Mouse (Mus musculus) lung, postnatal 25 days (tissue): ENCODE data around the gene Zbtb48.
"Not testable (repeated sequence)": the region's sequence is repeated elsewhere in the genome, so short reads cannot be mapped to it uniquely, and the experiment has no call there.

Experiments
- DNase-seq: peaks from one replicate; pipeline ENCODE4 v3.0.0; 2022; ENCODE audit warnings: low spot score

The Zbtb48 gene

DNA sequence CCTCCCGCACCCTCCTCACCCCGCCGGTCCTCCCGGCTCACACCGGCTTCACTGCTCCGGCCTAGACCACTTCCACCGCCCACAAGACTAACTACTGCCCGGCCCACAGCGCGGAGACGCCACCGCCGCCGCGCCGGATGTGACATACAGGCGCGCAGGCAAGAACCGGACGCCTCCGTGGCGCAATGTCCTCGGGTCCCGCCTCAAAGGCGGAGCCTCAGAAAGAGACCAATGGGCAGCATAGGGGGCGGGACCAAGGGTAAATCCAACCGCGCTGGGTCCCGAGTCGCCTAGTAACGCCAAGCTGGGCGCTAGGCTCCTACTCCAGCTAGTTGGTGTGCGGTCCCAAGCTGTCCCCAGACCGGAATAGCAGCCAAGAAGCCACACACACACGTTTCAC, at the start of gene Zbtb48:
TSS of gene Zbtb48 (minus strand) at position 148 of the 400 bp plus-strand sequence.
- peak; percentile 98 for DNase-seq

DNA sequence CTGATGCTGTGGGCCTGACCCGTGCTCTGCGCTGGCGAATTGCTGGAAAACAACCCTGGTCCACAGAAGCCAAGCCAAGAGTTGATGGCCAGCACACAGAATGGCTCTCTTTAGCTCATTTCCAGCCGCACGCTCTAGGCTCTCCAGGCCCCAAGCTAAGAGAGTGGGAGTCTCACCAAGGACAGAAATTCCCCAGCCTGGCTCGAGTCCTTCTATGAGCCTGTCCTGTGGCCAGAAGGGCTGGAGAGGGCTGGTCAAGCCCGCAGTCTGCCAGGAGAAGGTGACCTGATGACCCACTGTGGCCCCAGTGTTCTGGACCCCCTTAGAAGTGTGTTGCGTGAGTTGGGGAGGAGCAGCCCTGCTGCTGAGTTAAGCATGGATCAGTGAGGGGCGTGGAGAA, 49.7 kb upstream of the Zbtb48 start:
- no peak for DNase-seq

DNA sequence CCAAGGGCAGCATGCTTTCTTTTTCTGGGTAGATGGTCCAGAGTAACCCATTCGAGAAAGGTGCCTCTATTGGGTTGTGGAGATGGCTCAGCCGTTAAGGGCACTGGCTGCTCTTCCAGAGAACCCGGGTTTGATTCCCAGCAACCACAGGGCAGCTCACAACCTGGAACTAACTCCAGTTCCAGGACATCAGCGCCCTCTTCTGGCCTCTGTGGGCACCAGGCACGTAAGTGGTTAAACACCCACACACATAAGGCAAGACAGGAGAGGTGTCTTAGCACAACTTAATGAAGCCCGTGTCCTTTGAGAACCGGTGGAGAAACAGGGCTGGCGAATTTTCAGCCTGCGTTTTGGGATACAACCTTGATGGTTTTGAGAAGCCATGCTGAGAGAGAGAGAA, 47.1 kb upstream of the Zbtb48 start:
- DNase-seq, result no peak

DNA sequence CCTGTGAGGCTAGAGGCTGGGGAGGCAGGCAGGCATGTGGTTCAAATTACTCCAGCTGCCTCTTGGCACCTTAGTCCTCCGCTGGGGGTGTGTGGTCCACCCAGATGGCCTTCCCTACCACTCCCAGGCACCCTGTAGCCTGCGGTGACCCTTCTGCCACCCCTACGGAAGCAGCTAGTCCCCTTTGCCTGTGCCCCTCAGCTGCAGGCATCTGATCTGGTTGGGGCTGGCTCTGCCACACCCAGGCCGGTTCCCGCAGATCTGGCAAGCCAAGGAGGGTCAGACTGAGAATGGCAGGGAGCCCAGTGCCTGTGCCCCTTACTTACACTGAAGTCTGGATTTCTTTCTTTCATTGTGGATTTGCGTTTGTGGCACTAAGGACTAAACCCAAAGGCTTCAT, 46.2 kb upstream of the Zbtb48 start:
- DNase-seq, result no peak

DNA sequence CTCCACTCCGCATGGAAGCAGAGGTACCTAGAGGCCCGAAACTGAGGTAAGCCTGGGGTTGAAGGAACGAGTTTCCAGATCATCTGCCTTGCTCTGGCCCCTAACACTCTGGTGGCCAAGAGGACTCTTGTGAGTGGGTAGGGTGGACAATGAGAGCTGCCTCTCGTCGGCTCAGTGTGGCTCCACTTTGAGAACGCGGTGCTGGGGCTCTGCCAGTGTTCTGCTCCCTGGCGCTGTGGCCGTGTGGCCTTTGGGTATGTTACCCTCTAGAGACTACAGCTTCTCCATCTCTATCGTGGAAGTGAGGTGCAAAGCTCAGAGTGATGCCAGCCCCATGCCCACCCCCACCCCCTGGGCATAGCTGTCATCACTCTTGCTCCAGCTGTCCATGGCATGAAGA, 45.2 kb upstream of the Zbtb48 start:
- no peak for DNase-seq

DNA sequence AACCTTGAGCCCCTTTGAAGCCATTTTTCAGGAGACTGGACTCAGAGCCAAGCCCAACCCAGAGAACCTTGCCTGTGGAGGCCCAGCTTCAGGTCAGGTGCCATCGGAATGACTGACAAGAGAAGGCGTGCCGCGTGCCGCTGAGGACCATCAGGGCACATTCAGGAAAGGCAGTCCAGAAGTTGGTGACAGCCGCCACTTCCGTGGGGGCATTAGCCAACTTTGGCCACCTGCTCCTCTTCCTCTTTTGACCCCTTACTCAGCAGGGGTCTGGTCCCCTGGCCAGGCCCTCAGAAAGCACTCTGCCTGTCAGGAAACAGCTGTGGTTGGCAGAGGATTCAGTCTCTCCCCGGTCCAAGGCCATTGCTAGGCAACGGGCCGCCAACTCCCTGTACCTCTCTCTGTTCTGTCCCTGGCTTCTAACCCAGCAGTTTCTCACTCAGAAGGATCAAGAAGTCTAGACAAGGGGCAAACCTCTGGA, 44.7 kb upstream of the Zbtb48 start, which contains the start of gene Plekhg5:
TSS of gene Plekhg5 (plus strand) at position 378 of the 481 bp plus-strand sequence.
- peak; percentile 78 for DNase-seq

DNA sequence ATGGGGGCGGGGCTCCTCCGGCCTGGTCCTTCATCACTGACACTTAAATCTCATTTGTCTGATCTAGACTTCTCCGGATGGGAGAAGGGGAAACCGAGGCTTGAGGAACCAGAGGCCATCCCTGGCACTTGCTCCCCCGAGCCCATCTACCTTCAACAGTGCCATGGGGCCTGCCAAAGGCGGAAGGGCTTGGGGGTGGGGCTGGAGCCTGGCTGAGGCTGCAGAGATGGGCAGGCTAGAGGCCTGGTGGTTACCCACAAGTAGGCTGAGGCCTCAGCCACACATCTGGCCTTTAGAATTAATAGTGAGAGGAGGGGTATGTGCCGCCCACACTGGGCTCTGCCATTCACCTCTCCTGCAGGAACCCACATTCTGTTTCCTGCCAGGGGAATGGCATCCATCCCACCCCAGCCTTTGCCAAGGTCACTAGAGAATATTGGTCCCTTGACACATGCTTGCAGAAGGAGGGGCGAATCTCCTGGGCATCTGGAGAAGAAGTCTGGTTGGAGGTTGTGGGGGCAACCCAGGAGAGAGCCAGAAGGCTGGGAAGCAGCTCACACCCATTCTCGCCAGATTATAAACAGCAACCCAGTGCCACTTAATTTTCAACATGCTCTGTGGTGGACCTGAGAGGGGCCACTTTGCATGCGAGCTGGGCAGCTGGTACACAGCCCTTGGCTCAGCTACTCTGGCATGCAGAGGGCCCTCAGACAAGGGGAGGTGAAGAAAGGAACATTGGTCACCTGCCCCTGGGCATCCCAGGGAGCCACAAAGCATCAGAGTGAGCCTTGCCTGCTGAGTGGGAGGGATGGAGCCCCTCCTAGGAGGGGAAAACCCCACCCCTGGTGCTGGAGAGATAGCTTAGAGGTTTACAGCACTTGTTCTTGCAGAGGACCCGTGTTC, 43.3 kb upstream of the Zbtb48 start:
- no peak for DNase-seq

DNA sequence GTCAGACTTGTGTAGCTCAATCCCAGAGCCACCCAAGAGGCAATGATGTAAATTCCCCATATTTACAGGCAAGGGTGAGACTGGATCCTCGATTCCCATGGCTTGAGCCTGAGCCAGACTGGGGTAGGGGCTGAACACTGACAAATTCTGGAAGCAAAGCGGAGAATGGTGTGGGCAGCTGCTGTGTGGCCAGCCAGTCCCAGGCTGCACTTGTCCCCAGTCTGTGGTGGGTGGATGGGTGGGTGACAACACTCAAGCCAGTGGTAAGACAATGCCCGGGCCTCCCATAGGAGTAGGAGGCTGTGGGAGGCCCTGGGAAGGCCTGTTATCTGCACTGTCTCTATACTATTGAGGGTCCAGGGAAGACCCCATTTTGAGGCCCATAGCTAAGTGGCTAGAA, 41.8 kb upstream of the Zbtb48 start:
- no peak for DNase-seq

DNA sequence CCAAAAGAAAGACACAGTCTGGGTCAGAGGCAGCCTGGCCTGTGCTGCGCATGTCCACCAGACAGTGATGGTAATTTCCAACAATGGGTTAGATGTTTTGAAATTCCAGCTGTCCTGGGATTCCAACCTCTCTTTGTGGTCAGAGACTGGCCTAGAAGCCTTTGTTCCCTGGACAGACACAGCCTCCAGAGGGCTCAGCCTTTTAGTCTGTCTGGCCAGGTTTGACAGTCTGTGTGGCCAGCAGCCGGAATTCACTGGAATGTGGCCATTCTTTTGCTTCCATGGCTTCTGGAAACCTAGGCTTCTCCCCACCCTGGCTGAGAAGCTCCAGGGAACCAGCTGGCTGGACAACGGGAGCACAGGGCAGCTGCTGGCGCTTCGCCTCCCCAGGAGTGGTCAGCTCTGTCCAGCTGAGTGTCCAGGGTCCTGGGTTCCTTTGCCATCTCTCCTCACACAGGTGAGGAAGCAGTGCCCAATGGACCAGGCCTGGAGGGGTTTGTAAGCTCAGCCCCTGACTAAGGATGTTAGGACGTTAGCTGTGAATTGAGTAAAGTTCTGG, 40.8 kb upstream of the Zbtb48 start:
- DNase-seq, result no peak

DNA sequence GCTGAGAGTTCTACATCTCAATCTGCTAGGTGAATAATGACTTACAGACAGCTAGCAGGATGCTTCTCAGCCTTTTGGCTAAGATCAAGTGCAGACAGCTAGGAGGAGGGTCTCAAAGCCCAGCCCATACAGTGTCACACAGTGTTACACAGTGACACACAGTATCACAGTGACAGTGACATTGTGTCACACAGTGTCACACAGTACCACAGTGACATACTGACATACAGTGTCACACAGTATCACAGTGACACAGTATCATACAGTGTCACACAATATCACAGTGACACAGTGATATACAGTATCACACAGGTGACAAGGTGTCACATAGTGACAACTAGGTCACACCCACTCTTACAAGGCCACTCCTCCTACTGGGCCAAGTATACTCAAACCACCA, 39.8 kb upstream of the Zbtb48 start:
- DNase-seq, result no peak

DNA sequence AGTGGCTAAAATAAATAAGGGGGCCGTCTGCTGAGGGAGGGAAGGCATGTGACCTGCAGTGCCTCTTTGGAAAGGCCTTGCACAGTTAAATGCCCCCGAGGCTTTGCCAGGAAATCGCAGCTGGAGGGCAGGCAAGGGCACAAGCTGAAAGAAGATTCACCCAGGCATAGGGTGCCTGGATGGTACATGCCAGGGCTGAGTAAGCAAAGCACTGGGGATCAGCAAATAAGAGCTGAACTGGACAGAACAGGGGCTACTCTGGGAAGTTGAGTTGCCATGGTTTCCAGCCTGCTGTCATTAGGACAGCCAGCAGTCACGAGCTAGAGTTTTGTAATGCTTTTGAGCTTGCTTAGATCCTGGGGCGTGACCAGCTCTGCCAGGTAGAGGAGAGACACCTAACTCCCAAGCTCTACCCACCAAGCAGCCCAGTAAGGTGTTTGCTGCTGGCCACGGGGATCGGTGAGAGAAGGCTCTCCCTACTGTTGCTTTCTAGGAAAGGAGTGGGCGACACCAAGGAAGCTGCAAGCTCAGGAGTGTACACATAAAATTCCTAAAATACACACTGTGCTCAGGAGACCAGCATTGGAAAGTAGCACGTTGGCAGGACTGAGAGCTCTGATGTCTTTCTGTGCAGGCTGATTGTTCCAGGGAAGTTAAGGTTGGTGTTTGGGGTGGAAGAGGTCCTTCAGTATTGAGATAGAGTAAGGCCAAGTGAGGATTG, 35.1 kb upstream of the Zbtb48 start:
- no peak for DNase-seq

DNA sequence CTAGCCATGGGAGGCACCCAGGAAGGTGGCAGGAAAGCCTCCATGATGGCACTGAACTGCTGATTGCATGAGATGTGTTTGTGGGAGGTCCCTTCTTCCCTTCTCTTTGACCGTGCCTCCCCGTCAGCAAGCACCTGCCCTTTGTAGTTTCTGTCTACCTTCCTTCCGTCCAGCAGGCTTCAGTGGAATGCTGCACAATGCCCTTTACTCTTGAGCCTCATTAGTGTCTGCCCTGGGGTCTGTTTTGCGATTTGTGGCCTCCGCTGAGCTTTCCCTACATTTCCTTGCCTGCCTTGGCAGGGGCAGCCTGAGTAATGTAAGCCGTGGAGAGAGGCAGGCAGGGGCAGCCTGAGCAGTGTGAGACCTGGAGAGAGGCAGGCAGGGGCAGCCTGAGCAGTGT, 17.1 kb upstream of the Zbtb48 start:
- no peak for DNase-seq

DNA sequence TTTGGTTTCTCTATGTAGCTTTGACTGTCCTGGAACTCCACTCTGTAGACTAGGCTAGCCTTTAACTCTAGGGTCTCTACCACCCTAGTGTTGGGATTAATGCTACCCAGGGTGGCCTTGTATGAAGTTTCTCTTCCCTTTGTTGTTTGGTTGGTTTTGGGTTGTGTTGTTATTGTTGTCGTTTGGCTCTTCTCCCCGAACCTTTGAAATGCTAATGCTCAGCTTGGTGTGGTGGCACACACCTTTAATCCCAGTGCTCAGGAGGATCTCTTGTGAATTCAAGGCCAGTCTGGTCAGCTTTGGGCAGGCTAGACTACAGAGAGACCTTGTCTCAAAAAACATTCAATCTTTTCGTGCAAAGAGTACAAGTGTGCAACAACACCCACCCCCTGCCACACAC, 15.7 kb upstream of the Zbtb48 start:
- DNase-seq, result no peak

DNA sequence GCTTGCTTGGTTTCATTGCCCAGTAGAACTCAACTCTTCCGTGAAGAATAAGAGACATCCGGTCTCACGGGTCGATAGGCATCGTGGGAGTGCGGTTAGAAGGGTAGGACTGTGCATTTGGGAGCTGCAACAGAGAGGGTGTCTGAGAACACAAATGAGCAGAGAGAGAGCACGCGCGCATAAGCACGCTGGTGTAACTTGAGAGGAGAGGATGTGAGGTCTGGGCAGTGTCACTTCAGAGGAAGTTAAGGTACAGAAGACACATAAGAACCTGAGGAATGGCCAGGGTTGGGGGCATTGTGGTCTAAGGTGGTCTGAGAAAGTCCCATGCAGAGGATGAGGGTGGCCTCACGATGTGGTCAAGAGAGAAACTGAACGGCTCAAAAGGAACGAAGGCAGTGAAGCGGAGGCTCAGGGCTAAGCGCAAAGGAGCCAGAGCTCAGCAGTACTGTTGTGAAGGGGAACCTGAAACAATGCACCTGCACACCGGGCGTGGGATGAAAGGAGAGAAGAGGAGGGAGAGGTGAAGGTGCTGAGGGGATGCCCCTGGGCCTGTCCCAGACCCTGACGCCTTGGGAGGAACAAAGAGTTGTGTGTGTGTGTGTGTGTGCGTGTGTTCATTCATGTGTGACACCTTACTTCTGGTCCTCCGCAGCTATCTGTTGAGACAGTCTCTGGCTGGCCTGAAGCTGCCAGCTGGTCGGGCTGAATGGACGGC, 14.6 kb upstream of the Zbtb48 start:
- DNase-seq, result no peak

DNA sequence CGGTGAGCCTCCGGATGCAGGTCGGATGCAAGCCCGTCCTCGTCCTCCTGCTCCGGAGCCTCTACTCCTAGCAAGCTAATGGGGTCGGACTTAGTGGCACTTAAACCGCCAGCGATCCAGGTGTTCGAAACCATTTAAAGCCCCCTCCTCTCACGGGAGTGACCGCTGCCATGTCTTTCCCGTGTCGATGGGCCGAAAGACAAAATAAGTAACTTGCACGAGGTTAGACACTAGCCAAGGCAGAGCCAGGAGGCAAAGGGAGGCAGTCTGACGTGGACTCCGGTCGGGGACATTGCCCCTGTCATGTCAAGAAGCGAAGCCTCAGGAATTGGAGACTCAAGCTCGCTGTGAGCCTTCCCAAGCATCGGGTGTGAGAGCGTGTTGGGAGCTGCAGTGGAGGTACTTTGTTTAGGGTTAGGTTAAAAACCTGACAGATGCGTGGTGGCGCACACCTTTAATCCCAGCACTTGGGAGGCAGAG, 12.4 kb upstream of the Zbtb48 start:
- DNase-seq, result no peak

DNA sequence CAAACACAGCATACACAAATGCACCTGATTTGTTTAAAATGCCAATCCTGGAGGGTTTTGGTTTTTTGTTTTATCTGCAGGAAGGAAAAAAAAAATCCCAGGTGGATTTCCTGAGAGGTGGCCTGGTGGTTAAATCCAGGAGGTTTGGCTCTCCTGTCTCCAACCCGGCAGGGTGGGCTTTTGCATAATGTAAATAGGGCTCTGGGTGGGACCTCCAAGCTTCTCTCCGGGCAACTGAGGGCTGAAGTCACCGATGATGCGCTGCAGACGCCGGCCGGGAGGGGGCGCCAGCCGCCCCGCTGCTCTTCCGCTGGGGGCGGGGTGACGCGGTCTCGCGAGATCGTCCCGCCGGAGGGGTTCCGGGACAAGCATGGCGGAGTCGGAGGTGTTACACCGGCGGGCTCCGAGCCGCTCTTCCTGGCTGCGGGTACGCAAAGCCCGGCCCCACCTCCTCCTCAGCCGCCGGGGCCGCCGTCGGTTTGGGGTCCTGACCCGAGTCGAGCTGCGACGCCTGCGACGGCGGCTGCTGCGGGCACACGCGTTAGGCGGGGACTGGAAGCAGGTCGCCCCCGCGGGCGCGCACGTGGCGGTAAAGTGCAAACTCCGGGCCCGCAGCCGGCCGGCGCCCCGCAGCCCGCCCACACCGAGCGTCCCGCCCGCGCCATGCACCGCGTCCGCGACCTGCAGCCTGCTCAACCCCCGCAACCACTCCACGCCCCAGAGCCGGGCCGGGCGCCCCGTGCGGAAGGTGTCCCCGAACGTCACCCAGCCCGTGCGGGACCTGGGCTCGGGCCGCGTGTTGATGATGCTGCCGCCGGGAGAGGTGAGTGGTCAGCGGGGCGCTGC, 11.7 kb upstream of the Zbtb48 start, which contains the start of gene Nol9:
TSS of gene Nol9 (plus strand) at position 337 of the 846 bp plus-strand sequence.
- peak; percentile 92 for DNase-seq

DNA sequence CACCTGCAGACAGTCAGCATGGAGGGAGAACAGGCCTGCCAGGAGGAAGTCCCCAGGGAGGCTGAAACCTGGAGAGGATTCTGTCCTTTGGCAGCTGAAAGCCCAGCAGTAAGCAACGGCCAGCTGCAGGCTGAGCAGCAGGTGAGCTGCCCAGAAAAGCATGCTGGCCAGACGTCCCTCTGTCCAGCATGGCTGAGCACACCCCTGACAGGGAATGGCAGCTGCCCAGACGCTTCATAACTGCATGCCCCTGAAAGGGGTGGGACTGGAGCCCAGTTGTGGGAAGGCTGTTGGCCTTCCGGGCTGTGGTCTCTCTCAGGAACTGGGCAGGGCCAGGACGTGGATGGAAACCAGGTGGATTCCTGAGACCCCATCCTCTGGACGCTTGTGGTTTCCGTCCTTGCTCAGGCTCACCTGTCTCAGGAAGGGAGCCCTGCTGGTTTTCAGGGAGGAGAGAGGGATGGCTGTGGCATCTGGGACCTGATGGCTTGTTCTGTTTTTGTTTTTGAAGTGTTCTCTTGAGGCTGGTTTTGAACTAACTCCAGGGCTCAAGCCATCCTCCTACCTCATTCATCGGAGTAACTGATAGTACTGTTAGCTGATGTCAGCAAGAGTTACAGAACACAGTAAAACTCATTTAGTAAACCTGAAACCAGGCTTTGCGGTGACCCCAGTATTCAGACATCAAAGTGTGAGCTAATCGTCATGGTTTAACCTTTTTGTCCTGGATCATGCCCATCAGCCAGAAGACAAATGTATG, 10.9 kb upstream of the Zbtb48 start, which contains the start of gene Tas1r1:
TSS of gene Tas1r1 (minus strand) at position 344 of the 760 bp plus-strand sequence.
- DNase-seq, result no peak

DNA sequence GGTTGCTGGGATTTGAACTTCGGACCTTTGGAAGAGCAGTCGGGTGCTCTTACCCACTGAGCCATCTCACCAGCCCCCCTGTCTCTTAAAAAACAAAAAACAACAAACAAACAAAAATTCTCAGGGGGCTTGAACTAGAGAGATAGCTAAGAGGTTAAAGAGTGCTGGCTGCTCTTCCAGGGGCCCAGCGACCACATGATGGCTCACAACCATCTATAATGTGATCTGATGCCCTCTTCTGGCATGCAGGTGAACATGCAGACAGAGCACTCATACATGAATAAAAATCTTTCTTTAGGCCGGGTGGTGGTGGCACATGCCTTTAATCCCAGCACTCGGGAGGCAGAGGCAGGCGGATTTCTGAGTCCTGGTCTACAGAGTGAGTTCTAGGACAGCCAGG, 9.0 kb upstream of the Zbtb48 start:
- DNase-seq, result not testable (repeated sequence)

DNA sequence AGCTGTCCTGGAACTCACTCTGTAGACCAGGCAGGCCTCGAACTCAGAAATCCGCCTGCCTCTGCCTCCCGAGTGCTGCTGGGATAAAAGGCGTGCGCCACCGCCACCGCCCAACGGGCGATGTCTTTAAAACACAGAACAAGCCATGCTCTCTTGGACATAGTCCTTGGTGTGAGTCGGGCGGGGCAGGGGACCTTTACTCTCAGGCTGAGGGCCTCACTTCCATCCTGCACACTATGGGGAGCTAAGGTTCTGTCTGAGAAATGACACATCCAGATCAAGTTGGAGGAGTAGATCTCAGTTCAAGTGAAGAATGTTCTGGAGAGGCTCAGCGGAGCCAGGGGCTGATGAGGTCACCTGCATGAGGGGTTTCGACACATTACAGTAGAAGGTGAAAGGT, 5.5 kb upstream of the Zbtb48 start:
- no peak for DNase-seq

DNA sequence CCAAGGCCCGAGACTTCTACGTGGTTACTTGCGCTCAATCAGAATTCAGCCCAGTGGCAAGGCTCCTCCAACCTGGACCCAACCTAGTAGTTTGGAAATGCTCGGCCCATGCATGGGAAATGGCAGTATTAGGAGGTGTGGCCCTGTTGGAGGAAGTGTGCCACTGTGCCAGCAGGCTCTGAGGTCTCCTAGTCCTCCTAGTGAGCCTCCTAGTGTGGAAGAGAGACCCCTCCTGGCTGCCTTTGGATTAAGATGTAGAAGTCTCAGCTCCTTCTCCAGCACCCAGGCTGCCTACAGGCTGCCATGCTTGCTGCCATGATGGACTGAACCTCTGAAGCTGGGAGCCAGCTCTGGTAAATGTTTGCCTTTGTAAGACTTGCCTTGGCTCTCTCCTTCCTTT, 2.5 kb upstream of the Zbtb48 start:
- DNase-seq, result peak; percentile 48
